Mouse (Mus musculus): ENCODE results near the gene Cnpy2. TPM values are rescaled to one million over a fixed set of nuclear protein-coding genes. Genes with fewer than 3 reads are reported as not detected.
"Not testable (repeated sequence)": the region's sequence is repeated elsewhere in the genome, so short reads cannot be mapped to it uniquely, and the experiment has no call there.

Gene Cnpy2
- polyA plus RNA-seq (2015; fragmentation: Nextera tagmentation; extraction: Ambion mirVana) = 99.7 and 105 TPM in 2 replicates

GRCm38 (mm10) chr10:128322141-128323108 is at the start of gene Cnpy2:
Cnpy2 (plus strand) TSS chr10:128322459.
- H3K9ac ChIP-seq = peak within 1 kb of the TSS; percentile 92
- peak; percentile 76 for ATAC-seq (ENCODE audit: low read depth)
- H3K36me3 ChIP-seq = peaks cover 55% of the 10 kb centered on the region
- peaks cover 24% of the 10 kb centered on the region for H3K4me1 ChIP-seq (replicated peaks)
- WGBS (ENCODE audit: insufficient replicate concordance) = under 1% methylated on average over 40 of the region's 40 CpGs
- no peaks in the 10 kb centered on the region for H3K9me3 ChIP-seq (replicated peaks)
- peak within 1 kb of the TSS; percentile 86 for H3K4me2 ChIP-seq
- peak within 1 kb of the TSS; percentile 87 for H3K4me3 ChIP-seq (replicated peaks)
- H3K27me3 ChIP-seq = no peaks in the 10 kb centered on the region
- H3K27ac ChIP-seq = peak within 1 kb of the TSS; percentile 89
- peak; percentile 73 for DNase-seq

- peaks cover 36% of the 10 kb centered on the region for H3K4me1 ChIP-seq (replicated peaks)
- 73% methylated on average over 4 of the region's 7 CpGs for WGBS (ENCODE audit: insufficient replicate concordance)
- H3K27me3 ChIP-seq = not testable (repeated sequence)
Observed at GRCm38 (mm10) chr10:128272819-128273439, 49.3 kb upstream of the Cnpy2 start.

GRCm38 (mm10) chr10:128275374-128275773 is 46.9 kb upstream of the Cnpy2 start:
- H3K27me3 ChIP-seq; H3K4me2 ChIP-seq; ATAC-seq (ENCODE audit: low read depth); H3K27ac ChIP-seq; H3K9me3 ChIP-seq (replicated peaks); DNase-seq; H3K9ac ChIP-seq; H3K4me3 ChIP-seq (replicated peaks): not testable (repeated sequence)
- Histone ChIP-seq H3K4me1 (replicated peaks) (peaks cover 24% of the 10 kb centered on the region), H3K36me3 (peaks cover 26% of the 10 kb centered on the region)
- 85% methylated on average over 1 of the region's 1 CpGs for WGBS (ENCODE audit: insufficient replicate concordance)

More at GRCm38 (mm10) chr10:128272819-128273439, 49.3 kb upstream of the Cnpy2 start:
- not testable (repeated sequence) for H3K9me3 ChIP-seq (replicated peaks); DNase-seq; H3K4me3 ChIP-seq (replicated peaks); H3K4me2 ChIP-seq; ATAC-seq (ENCODE audit: low read depth); H3K27ac ChIP-seq; H3K9ac ChIP-seq
- H3K36me3 ChIP-seq = peaks cover 11% of the 10 kb centered on the region

GRCm38 (mm10) chr10:128278158-128278557 is 44.1 kb upstream of the Cnpy2 start:
- ATAC-seq (ENCODE audit: low read depth) (no peak), DNase-seq (no peak)
- Histone ChIP-seq H3K27me3 (no peaks in the 10 kb centered on the region), H3K4me1 (replicated peaks) (0 out of 2 replicates have a peak, but pooled peaks cover 3% of the 10 kb centered on the region), H3K9ac (no peak overlapping the region), H3K9me3 (replicated peaks) (no peaks in the 10 kb centered on the region), H3K4me2 (no peak overlapping the region), H3K36me3 (peaks cover 48% of the 10 kb centered on the region), H3K27ac (no peak overlapping the region), H3K4me3 (replicated peaks) (no peak overlapping the region)
- WGBS (ENCODE audit: insufficient replicate concordance) = 82% methylated on average over 6 of the region's 6 CpGs

- Histone ChIP-seq H3K4me3 (replicated peaks) (no peak overlapping the region), H3K9ac (no peak overlapping the region), H3K27me3 (no peaks in the 10 kb centered on the region), H3K4me1 (replicated peaks) (no peaks in the 10 kb centered on the region), H3K27ac (no peak overlapping the region), H3K36me3 (peaks cover 72% of the 10 kb centered on the region), H3K9me3 (replicated peaks) (no peaks in the 10 kb centered on the region), H3K4me2 (no peak overlapping the region)
- ATAC-seq (ENCODE audit: low read depth) (no peak), DNase-seq (no peak)
- 74% methylated on average over 6 of the region's 6 CpGs for WGBS (ENCODE audit: insufficient replicate concordance)
Observed at GRCm38 (mm10) chr10:128280943-128281342, 41.3 kb upstream of the Cnpy2 start.

DNA sequence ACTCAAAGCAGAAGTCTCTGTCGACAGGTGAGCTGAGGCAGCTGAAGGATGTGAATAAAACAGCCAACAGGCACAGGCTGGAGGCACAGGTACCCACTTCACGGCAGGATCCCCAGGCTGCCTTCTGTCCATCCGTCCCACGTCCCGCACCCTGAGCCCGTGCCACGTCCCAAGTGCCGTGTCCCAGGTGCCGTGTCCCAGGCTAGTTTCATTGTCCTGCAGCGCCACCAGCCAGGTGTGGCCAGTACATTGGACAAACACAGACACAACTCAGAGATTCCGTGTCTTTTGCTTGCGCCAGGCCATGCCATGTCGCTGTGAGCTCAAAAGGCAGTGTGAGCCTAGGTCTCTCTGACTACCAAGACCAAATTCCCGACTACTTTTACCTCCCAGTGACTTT is 40.6 kb upstream of the Cnpy2 start:
- no peak overlapping the region for H3K27ac ChIP-seq
- no peak overlapping the region for H3K9ac ChIP-seq
- DNase-seq = no peak
- no peaks in the 10 kb centered on the region for H3K9me3 ChIP-seq (replicated peaks)
- H3K4me1 ChIP-seq (replicated peaks) = no peaks in the 10 kb centered on the region
- H3K4me3 ChIP-seq (replicated peaks) = no peak overlapping the region
- no peaks in the 10 kb centered on the region for H3K27me3 ChIP-seq
- WGBS (ENCODE audit: insufficient replicate concordance) = 90% methylated on average over 14 of the region's 14 CpGs
- no peak for ATAC-seq (ENCODE audit: low read depth)
- H3K4me2 ChIP-seq = no peak overlapping the region
- H3K36me3 ChIP-seq = peaks cover 74% of the 10 kb centered on the region

- H3K36me3 ChIP-seq = peaks cover 72% of the 10 kb centered on the region
- no peak overlapping the region for H3K27ac ChIP-seq
- no peak overlapping the region for H3K9ac ChIP-seq
- no peaks in the 10 kb centered on the region for H3K9me3 ChIP-seq (replicated peaks)
- H3K4me2 ChIP-seq = no peak overlapping the region
- H3K4me3 ChIP-seq (replicated peaks) = no peak overlapping the region
- 86% methylated on average over 20 of the region's 20 CpGs for WGBS (ENCODE audit: insufficient replicate concordance)
- DNase-seq (no peak), ATAC-seq (ENCODE audit: low read depth) (no peak)
- no peaks in the 10 kb centered on the region for H3K27me3 ChIP-seq
- no peaks in the 10 kb centered on the region for H3K4me1 ChIP-seq (replicated peaks)
Observed at GRCm38 (mm10) chr10:128282886-128283450, 39.3 kb upstream of the Cnpy2 start.

DNA sequence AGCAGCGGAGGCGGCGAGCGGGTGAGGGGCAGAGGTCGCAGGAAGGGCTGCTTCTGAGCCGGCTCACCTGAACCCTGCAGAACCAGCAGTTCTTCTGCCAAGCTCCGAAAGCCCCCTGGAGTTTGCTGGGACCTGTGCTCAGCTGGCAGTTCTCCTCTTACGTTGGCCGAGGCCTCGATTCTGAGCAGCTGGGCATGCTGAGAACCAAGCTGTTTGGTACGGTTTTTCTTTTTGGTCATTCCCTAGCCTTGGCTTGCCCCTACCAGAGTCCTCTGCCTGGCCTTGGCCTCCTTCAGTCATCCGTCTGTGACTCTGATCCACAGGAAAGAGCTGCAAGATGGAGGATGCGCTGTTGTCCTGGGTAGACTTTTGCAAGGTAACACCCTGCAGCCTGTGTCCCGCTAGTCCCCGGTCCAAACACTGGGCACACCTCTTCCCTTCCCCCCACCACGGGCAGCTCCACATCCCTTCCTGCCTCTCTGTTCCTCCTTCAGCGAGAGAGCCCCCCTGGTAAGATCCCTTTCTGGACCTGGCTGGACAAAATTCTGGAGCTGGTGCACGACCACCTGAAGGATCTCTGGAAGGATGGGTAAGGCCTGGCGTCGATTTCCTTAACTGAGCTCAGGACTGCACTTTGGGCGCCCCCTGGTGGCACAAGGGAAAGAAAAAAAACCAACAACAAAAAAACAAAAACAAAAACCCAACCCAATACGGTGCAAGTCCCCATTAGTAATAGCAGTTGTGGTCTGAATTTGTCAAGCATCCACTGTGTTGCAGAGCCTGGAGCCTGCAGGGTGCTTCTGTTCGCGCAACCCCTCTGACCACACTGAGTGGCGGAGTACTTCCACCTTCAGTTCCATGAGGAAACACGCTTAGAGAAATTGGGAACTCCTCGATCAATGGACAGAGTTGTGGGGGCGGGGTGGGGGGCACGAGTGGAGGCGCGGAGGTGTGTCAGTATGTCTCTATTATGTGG is 38.4 kb upstream of the Cnpy2 start:
- Histone ChIP-seq H3K4me1 (replicated peaks) (no peaks in the 10 kb centered on the region), H3K4me3 (replicated peaks) (no peak overlapping the region), H3K27me3 (no peaks in the 10 kb centered on the region), H3K4me2 (no peak overlapping the region), H3K9me3 (replicated peaks) (no peaks in the 10 kb centered on the region), H3K9ac (no peak overlapping the region), H3K36me3 (peaks cover 73% of the 10 kb centered on the region), H3K27ac (no peak overlapping the region)
- 62% methylated on average over 31 of the region's 31 CpGs for WGBS (ENCODE audit: insufficient replicate concordance)
- peak; percentile 48 for DNase-seq
- no peak for ATAC-seq (ENCODE audit: low read depth)

GRCm38 (mm10) chr10:128290594-128290993 is 31.7 kb upstream of the Cnpy2 start:
- peaks cover 50% of the 10 kb centered on the region for H3K36me3 ChIP-seq
- H3K4me2 ChIP-seq; H3K27ac ChIP-seq; H3K27me3 ChIP-seq; H3K9ac ChIP-seq; H3K4me1 ChIP-seq (replicated peaks); DNase-seq; ATAC-seq (ENCODE audit: low read depth); H3K4me3 ChIP-seq (replicated peaks); H3K9me3 ChIP-seq (replicated peaks): not testable (repeated sequence)
- WGBS (ENCODE audit: insufficient replicate concordance) = 64% methylated on average over 1 of the region's 1 CpGs

DNA sequence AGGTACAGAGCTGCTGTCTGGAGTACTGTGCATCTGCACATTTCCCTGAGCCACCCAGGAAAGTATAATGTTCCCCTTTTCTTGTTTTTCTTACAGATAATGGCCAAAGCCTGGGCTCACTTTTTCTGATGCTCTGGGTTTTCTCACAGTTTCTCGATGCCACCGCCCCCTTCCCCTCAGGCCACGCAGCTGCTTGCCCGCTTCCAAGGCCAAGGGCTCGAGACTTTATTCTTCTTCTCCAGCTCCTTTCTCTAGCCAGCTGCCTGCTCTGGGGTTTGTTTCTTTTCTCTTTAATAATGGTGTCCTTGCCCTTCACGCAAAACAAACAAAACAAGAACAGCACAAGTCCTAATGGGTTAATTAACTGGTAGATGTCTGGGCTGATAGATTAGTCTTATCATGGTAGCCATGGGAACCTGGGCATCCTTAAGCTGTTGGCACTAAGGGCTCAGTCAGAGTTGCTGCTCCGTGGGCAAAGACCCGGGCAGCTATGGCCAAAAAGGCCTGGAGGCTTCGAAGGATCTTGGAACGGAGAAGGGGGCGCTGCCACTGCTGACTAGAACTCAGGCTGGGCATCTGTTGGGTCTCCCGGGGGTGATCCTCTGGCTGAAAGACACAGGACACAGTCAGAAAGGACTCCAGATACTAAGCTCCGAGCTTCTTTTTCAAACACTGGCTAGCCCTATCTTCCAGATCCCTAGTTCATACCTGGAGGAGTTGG is 25.7 kb upstream of the Cnpy2 start:
- 70% methylated on average over 13 of the region's 13 CpGs for WGBS (ENCODE audit: insufficient replicate concordance)
- Histone ChIP-seq H3K27ac (no peak overlapping the region), H3K4me1 (replicated peaks) (peaks cover 14% of the 10 kb centered on the region), H3K4me2 (no peak overlapping the region), H3K36me3 (peaks cover 10% of the 10 kb centered on the region), H3K4me3 (replicated peaks) (no peak overlapping the region), H3K27me3 (no peaks in the 10 kb centered on the region; the same call in 1 of the 2 replicates), H3K9ac (no peak overlapping the region), H3K9me3 (replicated peaks) (no peaks in the 10 kb centered on the region)
- no peak for DNase-seq
- no peak for ATAC-seq (ENCODE audit: low read depth)

All from liver, embryonic 13.5 days (tissue).